Mouse (Mus musculus) gastrocnemius, adult 2 months (tissue): Measurements from ENCODE around the gene Cul1. TPM values are rescaled to one million over a fixed set of nuclear protein-coding genes. Genes with fewer than 3 reads are reported as not detected.
"Not testable (repeated sequence)": the region's sequence is repeated elsewhere in the genome, so short reads cannot be mapped to it uniquely, and the experiment has no call there.

Experiments used
- DNase-seq: peaks from one replicate; pipeline ENCODE4 v3.0.0; 2022
- H3K27ac ChIP-seq: fragments of 200-600 bp; 2 replicates; pipeline ENCODE4 v1.8.1; 2022; ENCODE audit warnings: mild to moderate bottlenecking
- H3K4me3 ChIP-seq: fragments of 200-600 bp; 2 replicates; pipeline ENCODE4 v1.8.1; 2022; ENCODE audit warnings: mild to moderate bottlenecking, moderate library complexity
- CTCF ChIP-seq: fragments of 200-600 bp; IDR thresholded peaks from 2 replicates; pipeline ENCODE4 v1.8.1; 2022; ENCODE audit warnings: antibody characterized with exemption, mild to moderate bottlenecking, moderate library complexity
- intact Hi-C: fragments of 180-260 bp; cut with DNase I; formaldehyde crosslinking; loops from one replicate; pipeline ENCODE4 v1.15.1; 2025
- long read RNA-seq, 2 experiments: library from polyadenylated mRNA; stranded (forward); transcript quantifications; one replicate each; pipeline ENCODE4 v2.0.0; 2021
- total RNA-seq, 2 experiments: library from RNA; stranded (reverse); gene quantifications; 2 replicates each; pipeline ENCODE4 v1.2.3; 2021

Cul1 gene
- 10 to 100 TPM; 70.4 to 70.9 TPM for total RNA-seq
- long read RNA-seq, experiment 1, transcript Cul1-201 (22 exons, 3,161 nt) = major isoform, 122 of 143 reads
- long read RNA-seq, experiment 1, partial matches to known transcripts = 9 of 143 reads
- long read RNA-seq, experiment 1, other reads (novel, unspliced or antisense) = 12 of 143 reads
- long read RNA-seq, experiment 2, transcript Cul1-201 (22 exons, 3,161 nt) = major isoform, 105 of 128 reads
- long read RNA-seq, experiment 2, partial matches to known transcripts = 6 of 128 reads
- long read RNA-seq, experiment 2, other reads (novel, unspliced or antisense) = 17 of 128 reads

DNA sequence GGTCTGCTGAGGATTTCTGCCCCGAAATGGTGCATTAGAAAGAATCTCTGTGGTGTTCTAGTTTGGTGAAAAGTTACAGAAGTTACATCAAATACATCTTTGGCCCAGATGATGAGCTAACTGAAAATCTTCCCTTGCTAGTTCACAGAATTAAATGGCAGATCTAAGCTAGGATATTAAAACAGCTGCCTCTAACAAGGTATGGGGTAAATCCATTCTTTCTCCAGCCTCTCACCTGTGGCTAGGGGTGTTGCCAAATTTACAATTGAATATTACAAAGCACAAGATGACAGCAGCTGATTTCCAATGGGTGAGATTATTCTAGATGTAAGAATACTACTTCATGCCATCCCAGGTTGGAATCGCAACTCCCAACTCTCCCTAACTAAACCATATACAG is at the start of gene Cul1:
Cul1 (plus strand) TSS at position 301 of the 400 bp plus-strand sequence.
- no peak for DNase-seq
- intact Hi-C loops = loop anchor here (5.0 kb wide), 1 partner anchor 91 kb away; no protein-coding TSS in a partner anchor
- H3K27ac ChIP-seq = peak within 1 kb of the TSS; percentile 99
- peak within 1 kb of the TSS; percentile 94 for H3K4me3 ChIP-seq
- no peak for TF ChIP-seq CTCF

DNA sequence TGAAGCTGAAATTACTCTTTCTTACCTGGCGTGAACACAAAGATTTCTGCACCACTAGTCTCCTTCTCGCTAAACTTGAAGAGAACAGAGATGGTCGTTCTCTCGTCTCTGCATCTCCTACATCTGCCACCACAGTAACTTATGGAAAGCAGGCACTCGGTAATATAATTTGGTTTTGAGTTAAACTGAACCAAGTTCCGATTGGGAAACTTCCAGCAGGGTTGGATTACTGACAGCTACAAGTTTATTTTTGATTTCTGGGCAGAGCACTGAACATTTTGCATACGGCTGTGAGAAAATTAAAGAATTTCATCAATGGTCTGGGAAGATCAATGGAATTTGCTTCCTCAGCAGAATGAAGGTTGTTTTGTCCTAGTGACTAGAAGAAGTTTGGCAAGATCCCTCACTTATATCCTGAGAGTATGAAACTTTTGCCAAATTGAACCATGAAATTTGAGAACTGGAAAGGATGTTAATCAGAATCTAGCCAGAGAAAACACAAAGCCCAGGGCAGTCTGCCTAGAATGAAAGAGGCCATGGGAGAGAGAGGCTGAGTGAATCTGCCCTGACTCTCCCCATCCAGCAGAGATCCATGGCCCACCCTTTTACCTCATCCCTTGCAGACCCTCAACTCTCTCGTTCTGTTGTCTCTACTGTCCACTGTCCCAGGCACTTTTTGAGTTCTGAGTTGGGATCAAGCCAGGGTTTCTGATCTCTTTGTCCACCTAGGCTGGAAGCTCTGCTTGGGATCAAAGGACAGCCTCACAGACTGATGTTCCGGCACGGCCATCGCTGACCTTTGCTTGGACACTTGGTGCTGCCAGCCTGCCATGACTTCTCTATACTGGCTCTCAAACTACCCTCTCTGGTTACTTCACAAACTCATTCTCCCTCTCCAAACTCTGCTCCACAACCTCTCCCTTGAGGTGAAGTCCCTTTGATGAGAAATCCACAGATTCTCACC is 48.5 kb upstream of the Cul1 start:
- TF ChIP-seq CTCF = no peak
- Histone ChIP-seq H3K27ac (no peak overlapping the region), H3K4me3 (peak overlapping the region; percentile 20)
- intact Hi-C loops = no loop called here
- DNase-seq = peak; percentile 27

DNA sequence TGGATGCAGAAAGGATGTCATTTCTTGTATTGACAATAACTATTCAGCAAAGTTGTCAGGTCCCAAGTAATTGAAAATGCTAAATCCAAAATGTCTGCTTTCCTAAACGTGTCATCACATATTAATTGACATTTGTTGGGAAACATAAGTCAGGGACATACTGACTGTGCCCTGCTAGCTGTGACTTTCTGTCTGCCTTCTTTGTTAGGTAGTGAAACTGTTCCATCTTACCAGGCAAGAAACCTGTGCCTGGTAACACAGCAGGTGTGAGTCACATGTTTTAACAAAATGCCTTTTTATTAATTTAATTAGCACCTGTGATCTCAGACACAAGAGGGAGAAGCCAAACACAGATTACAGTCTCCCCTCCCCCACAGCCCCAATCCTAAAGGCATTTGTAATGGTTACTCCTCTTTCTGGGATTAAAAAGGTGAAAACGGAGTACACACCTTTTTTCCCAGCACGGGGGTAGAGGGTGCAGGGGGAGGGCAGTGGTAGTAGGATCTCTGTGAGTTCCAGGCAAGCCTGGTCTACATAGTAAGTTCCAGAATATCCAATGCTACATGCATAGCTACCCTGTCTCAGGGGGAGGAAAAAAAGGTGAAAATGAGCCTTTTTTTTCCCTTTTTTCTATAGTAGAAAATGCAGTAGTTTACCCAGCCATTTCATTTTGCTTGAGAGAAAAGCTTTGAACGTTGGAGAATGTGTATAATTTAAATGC is 40.2 kb upstream of the Cul1 start:
- intact Hi-C loops = no loop called here
- no peak for TF ChIP-seq CTCF

DNA sequence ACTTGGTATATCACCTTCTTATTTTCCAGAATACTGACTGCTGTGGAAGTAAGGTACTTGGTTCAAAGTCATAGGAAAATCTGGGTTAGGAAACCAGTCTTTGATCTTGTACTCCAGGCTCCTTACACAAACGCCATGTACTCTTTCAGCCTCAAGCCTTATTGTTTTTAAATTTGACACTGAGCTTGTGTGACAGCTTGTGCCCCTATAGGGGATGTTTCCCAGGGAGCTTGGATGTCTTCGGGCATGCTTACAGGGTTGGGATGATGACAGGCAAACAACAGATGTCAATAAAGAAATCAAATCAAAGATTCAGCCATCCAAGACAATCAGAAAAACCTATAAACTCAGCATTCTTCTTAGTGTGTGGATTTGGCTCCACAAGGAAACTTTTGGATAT is 39.5 kb upstream of the Cul1 start:
- Histone ChIP-seq H3K27ac (no peak overlapping the region), H3K4me3 (no peak overlapping the region)
- intact Hi-C loops = no loop called here
- no peak for TF ChIP-seq CTCF
- DNase-seq = no peak

More for the DNA sequence above, 40.2 kb upstream of the Cul1 start:
- Histone ChIP-seq H3K4me3 (no peak overlapping the region), H3K27ac (no peak overlapping the region)
- DNase-seq = no peak

DNA sequence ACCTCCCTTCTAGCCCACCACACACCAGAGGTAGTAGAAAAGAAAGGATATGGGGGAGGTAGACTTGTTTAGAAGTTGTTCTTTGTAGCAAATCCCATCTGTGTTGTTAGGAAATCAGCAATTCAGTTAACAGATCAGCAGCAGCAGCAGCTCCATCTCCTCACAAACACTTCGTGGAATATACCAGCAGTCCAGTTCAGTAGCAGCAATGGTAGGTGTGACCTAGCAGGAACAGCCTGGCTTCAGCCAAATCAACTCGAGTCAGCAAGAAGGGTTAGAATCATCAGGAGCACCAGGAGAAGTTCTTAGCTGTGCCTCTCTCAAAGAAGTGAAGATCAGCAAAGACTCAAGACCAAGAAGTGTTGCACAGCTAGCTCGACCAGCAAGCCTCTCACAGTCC is 34.5 kb upstream of the Cul1 start:
- Histone ChIP-seq H3K4me3 (no peak overlapping the region), H3K27ac (no peak overlapping the region)
- no peak for TF ChIP-seq CTCF
- intact Hi-C loops = no loop called here
- DNase-seq = no peak

DNA sequence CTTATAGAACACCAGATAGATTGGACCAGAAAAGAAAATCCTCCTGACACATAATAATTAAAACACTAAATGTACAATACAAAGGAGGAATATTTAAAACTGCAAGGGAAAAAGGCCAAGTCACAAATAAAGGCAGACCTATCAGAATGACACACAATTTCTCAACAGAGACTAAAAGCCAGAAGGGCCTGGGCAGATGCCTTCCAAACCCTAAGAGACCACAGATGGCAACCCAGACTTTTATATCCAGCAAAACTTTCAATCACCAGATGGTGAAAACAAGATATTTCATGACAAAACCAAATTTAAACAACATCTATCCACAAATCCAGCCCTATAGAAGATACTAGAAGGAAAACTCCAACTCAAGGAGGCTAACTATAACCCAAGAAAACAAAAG is 33.0 kb upstream of the Cul1 start:
- Histone ChIP-seq H3K4me3 (no peak overlapping the region), H3K27ac (no peak overlapping the region)
- intact Hi-C loops = no loop called here
- no peak for DNase-seq
- no peak for TF ChIP-seq CTCF

DNA sequence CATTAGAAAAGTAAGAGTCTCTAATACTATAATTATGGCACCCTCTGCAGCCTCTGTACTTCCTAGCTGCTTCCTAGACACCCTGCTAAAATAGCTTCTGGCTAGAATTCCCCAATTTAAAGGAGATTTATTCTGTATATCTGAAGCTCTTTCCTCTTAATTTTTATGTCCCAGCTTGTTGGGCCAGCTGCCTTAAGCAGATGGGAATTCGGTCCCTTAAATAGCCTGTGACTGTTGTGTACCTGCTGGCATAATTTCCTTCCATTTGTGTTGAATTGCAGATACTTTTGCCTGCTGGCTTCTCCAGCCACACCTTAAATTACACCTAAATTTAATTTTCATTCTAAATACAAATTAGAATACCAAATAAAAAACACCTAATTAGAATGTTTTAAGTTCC is 32.0 kb upstream of the Cul1 start:
- no peak for TF ChIP-seq CTCF
- intact Hi-C loops = no loop called here
- no peak for DNase-seq
- H3K27ac ChIP-seq = no peak overlapping the region
- H3K4me3 ChIP-seq = no peak overlapping the region

DNA sequence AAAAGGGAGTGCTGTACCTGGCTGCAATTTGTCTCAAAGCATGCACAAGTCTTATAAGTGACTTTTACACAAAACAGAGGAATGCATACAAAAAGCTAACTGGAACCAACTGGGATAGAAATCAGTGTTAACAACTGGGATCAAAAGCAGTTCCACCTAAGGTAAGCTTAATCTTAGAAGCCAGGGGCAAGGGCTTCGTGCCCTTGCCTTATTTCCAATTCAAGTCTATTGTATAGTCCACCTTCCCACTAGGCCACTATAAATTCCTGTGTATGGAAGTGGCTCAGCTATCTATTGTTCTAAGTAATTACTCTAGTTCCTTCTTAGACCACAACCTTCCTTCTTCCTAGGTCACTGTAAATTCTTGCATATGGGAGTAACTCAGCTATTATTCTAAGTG is 27.1 kb upstream of the Cul1 start:
- intact Hi-C loops = no loop called here
- no peak overlapping the region for H3K4me3 ChIP-seq
- DNase-seq = no peak
- TF ChIP-seq CTCF = no peak
- H3K27ac ChIP-seq = no peak overlapping the region

DNA sequence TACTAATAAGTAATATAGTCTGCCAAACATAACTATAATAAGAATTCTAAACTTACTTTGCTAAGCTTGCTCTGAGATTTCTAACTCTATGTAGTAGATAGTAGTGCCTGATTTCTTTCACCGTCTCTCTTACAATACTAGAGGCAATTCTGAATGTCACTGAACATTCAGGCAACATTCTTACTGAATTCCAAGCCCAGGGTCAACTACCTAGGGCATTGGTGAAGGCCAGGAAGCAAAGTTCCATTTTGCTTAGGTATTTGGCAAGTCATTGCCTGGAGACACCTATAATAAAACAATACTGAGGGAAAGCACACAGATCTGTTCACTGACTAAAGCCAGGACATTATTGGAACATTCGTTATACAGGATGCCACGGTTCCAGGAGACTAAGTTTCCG is 26.6 kb upstream of the Cul1 start:
- H3K27ac ChIP-seq, H3K4me3 ChIP-seq, DNase-seq, intact Hi-C loops: not testable (repeated sequence)

DNA sequence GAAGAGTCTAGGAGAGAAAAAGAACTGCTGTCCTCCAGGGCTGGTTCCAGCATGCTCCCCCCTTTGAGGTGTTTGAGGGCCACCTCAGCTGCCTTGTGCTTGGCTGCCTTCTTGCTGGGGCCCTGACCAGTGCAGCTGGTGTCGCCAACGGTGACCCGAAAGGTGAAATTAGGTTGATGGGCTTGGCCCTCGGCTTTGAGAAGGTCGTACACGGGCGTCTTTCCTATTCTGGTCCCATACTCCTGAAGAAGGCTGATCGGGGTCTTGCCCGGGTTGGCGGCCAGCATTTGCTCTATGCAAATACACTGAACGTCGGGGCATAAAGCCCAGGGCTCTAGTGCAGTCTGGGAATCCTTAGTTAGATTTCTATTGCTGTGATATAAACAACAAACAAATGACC is 20.4 kb upstream of the Cul1 start:
- H3K4me3 ChIP-seq, intact Hi-C loops, H3K27ac ChIP-seq, DNase-seq: not testable (repeated sequence)

DNA sequence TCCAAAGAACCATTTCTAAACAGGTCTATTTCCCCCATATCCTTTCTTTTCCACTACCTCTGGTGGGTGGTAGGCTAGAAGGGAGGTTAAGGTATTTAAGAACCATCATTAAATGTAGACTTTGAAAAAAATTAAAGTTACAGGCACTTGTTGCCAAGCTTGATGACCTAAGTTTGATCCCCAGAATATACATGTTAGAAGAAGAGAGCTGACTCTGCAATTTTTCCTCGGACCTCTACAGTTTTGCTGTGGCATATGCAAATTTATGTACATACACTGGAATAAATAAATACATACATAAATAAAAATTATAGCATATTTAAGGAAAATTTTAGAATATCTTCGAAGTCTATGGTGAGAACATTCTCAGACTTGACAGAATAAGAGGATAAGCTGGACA is 13.1 kb upstream of the Cul1 start:
- Histone ChIP-seq H3K4me3 (no peak overlapping the region), H3K27ac (no peak overlapping the region)
- no peak for DNase-seq
- no peak for TF ChIP-seq CTCF
- intact Hi-C loops = no loop called here

DNA sequence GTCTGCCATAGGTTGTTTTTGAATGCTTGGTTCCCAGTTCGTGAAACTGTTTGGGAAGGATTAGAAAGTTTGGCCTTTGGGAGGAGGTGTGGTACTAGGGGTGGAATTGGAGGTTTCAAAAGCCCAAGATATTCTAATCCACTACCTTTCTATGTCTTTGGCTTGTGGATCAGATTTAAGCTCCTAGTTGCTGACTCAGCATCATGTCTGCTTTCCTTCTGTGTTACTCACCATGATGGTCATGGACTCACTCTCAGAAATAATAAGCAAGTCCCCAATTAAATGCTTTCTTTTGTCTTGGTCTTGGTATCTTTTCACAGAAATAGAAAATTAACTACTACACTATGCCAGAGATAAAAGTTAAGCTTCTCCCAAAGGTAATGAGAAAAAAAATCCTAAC is 5.5 kb upstream of the Cul1 start:
- TF ChIP-seq CTCF = no peak
- intact Hi-C loops = no loop called here
- H3K27ac ChIP-seq = no peak overlapping the region
- no peak overlapping the region for H3K4me3 ChIP-seq
- DNase-seq = no peak

DNA sequence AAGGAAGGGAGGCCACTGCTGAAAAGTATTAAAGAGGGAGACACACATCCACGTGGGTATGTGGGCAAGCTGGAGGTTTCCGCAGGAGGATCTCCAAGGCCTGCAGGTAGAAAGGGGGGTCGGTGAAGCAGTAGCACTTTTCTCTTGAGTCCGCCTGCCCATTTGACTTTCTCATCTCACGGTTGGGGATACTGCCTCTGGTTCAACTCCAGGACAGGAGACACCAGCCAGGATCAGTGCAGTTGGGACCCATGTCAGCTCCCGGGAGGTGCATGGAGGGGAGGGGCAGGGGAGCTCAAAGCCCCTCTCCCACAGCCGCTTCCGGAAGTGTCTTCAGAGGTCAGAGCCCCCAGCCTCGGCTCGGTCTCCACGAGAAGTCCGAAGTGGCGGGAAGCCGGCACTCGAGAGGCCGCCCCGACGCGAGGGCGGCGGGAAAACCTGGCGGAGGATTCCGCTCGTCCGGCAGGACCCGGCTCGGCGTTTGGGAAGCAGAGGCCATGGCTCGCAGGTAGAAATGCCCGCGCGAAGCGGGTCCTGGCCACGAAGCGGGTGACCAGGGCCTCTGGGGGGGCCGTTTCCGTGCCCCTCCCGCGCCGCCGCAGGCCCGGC is 428 bp downstream of the Cul1 start:
- H3K4me3 ChIP-seq = peak overlapping the region; percentile 94
- no peak for DNase-seq
- peak overlapping the region; percentile 99 for H3K27ac ChIP-seq
- TF ChIP-seq CTCF = no peak
- intact Hi-C loops = loop anchor here (2.0 to 5.0 kb wide), 2 partner anchors 91 to 141 kb away; partner anchors contain the start of gene Ezh2
